10 mouse cellular contexts compared by ENCODE assay signal in genomic region chr17:63070161-63070761, GRCm38 (mm10).
DNase-seq lines count a peak whose midpoint lies in the region; ATAC-seq and TF ChIP-seq lines count a peak whose summit lies in the region.
"Had no signal": no experiment of that assay in that cellular context is flagged by ENCODE, and none has a peak within 500 bp of the region (broad histone marks: within the 10 kb centered on the region; RNA-seq: fewer than 3 reads in every experiment).

No protein-coding gene starts in this region.

- H3K9ac ChIP-seq in stomach, embryonic 16.5 days (ENCODE audit: low read length) = no peak overlapping the region
- no peak overlapping the region for H3K9ac ChIP-seq in stomach, postnatal 0 days (ENCODE audit: low read length)
- no peak overlapping the region for H3K9ac ChIP-seq in forebrain, embryonic 16.5 days (replicated peaks; ENCODE audit: low read depth, low read length)

- ATAC-seq in stomach, embryonic 16.5 days (ENCODE audit: insufficient read depth, low FRiP score) = no peak
- ATAC-seq in stomach, postnatal 0 days (ENCODE audit: low FRiP score, low TSS enrichment) = no peak
- ATAC-seq in forebrain, embryonic 16.5 days = peak; percentile 9; the same call in 1 of the 2 replicates

- H3K9me3 ChIP-seq in stomach, embryonic 16.5 days (replicated peaks; ENCODE audit: control insufficient read depth, low read length) = no peaks in the 10 kb centered on the region
- H3K9me3 ChIP-seq in stomach, postnatal 0 days (ENCODE audit: control insufficient read depth, low read length) = no peaks in the 10 kb centered on the region
- no peaks in the 10 kb centered on the region for H3K9me3 ChIP-seq in forebrain, embryonic 16.5 days (ENCODE audit: control insufficient read depth, low read length)

- TF ChIP-seq CTCF in stomach, postnatal 0 days (IDR thresholded peaks at IDR 0.05; ENCODE audit: low read depth) = no peak

- no peak for TF ChIP-seq EP300 in stomach, postnatal 0 days (optimal IDR thresholded peaks at IDR 0.05)

- WGBS in stomach, embryonic 16.5 days = 70% methylated on average over 5 of the region's 5 CpGs
- WGBS in stomach, postnatal 0 days = 65% methylated on average over 5 of the region's 5 CpGs
- 47% methylated on average over 5 of the region's 5 CpGs for WGBS in forebrain, embryonic 16.5 days

- no peaks in the 10 kb centered on the region for H3K4me1 ChIP-seq in stomach, embryonic 16.5 days (ENCODE audit: control insufficient read depth, insufficient read depth, low read length)
- no peaks in the 10 kb centered on the region for H3K4me1 ChIP-seq in stomach, postnatal 0 days (replicated peaks; ENCODE audit: control insufficient read depth, insufficient read depth)
- H3K4me1 ChIP-seq in forebrain, embryonic 16.5 days (replicated peaks; ENCODE audit: control insufficient read depth, insufficient read depth, low read length) = 0 out of 2 replicates have a peak, but pooled peaks cover 1% of the 10 kb centered on the region

- H3K4me2 ChIP-seq in stomach, embryonic 16.5 days (ENCODE audit: low read depth, low read length) = no peak overlapping the region
- H3K4me2 ChIP-seq in stomach, postnatal 0 days (replicated peaks; ENCODE audit: low read depth) = no peak overlapping the region
- no peak overlapping the region for H3K4me2 ChIP-seq in forebrain, embryonic 16.5 days (ENCODE audit: low read length)
- H3K4me2 ChIP-seq: liver, embryonic 11.5 days had no signal

- H3K36me3 ChIP-seq in stomach, embryonic 16.5 days (ENCODE audit: control insufficient read depth, insufficient read depth, low read length) = no peaks in the 10 kb centered on the region
- H3K36me3 ChIP-seq in stomach, postnatal 0 days (ENCODE audit: control insufficient read depth, insufficient read depth, low read length) = no peaks in the 10 kb centered on the region
- no peaks in the 10 kb centered on the region for H3K36me3 ChIP-seq in forebrain, embryonic 16.5 days (ENCODE audit: control insufficient read depth, insufficient read depth)

- no peak overlapping the region for H3K4me3 ChIP-seq in stomach, embryonic 16.5 days (replicated peaks; ENCODE audit: low read length)
- H3K4me3 ChIP-seq in stomach, postnatal 0 days (ENCODE audit: low read depth, low read length) = no peak overlapping the region
- no peak overlapping the region for H3K4me3 ChIP-seq in forebrain, embryonic 16.5 days (replicated peaks; ENCODE audit: low read length)

- no peak for DNase-seq in stomach, postnatal 0 days (ENCODE audit: low spot score)
- DNase-seq in mesoderm, embryonic 11.5 days (ENCODE audit: low read depth, low spot score) = peak; percentile 62
- DNase-seq in skeletal muscle tissue, adult 2 months (ENCODE audit: low read depth, low spot score) = peak; percentile 12
- DNase-seq in cerebellum, adult 18-20 months = no peak
- DNase-seq in adrenal gland, postnatal 36 days = no peak
- DNase-seq: heart, postnatal 4 days; kidney, adult 8-10 months had no signal

- H3K27me3 ChIP-seq in stomach, embryonic 16.5 days (ENCODE audit: control insufficient read depth, insufficient read depth, low read length) = no peaks in the 10 kb centered on the region
- H3K27me3 ChIP-seq in stomach, postnatal 0 days (ENCODE audit: control insufficient read depth, insufficient read depth, low read length) = no peaks in the 10 kb centered on the region
- no peaks in the 10 kb centered on the region for H3K27me3 ChIP-seq in forebrain, embryonic 16.5 days (replicated peaks; ENCODE audit: control insufficient read depth, insufficient read depth, low read length)

- H3K27ac ChIP-seq in stomach, embryonic 16.5 days (ENCODE audit: low read length) = peak overlapping the region; percentile 18; the same call in 1 of the 2 replicates
- no peak overlapping the region for H3K27ac ChIP-seq in stomach, postnatal 0 days (replicated peaks)
- no peak overlapping the region for H3K27ac ChIP-seq in forebrain, embryonic 16.5 days (ENCODE audit: low read length)

Comparison
In these comparisons a context has a peak if more than half of its experiments do, and no peak if none do; other contexts are left out.
1. DNase-seq: peak in mesoderm, embryonic 11.5 days (single experiment) and skeletal muscle tissue, adult 2 months (single experiment); none in stomach, postnatal 0 days (single experiment), cerebellum, adult 18-20 months (0 of 2) and adrenal gland, postnatal 36 days (0 of 2).